Mouse (Mus musculus) cerebellum, postnatal 10 days (tissue): Measurements from ENCODE around the gene Sgms1.
A peak's percentile ranks its signal among the peaks of the same experiment; 100 is the strongest.
"Not testable (repeated sequence)": the region's sequence is repeated elsewhere in the genome, so short reads cannot be mapped to it uniquely, and the experiment has no call there.

ENCODE experiments used
- DNase-seq, 2 experiments: peaks; one replicate each; pipeline ENCODE4 v3.0.0; 2021; ENCODE audit warnings: mixed read lengths in 2 of 2

The Sgms1 gene

DNA sequence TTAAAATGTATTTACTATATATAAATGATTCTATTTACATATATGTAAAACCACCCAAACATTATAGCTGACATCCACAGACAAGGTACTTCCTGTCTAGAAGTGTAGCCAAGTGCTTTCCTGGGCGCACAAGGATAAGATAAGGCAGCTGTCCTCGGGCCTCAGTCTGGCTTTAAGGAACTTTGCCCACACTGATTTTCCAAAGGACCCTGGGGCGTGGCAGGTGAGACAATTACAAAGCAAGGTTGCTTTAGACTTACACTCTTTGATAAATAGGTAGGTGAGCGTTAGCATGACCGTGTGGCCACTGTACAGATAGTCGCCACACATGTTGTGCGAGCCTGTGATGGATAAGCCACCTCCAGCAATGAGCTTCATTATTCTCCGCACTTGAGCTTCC is 260.2 kb downstream of the Sgms1 start:
- DNase-seq: no peak

DNA sequence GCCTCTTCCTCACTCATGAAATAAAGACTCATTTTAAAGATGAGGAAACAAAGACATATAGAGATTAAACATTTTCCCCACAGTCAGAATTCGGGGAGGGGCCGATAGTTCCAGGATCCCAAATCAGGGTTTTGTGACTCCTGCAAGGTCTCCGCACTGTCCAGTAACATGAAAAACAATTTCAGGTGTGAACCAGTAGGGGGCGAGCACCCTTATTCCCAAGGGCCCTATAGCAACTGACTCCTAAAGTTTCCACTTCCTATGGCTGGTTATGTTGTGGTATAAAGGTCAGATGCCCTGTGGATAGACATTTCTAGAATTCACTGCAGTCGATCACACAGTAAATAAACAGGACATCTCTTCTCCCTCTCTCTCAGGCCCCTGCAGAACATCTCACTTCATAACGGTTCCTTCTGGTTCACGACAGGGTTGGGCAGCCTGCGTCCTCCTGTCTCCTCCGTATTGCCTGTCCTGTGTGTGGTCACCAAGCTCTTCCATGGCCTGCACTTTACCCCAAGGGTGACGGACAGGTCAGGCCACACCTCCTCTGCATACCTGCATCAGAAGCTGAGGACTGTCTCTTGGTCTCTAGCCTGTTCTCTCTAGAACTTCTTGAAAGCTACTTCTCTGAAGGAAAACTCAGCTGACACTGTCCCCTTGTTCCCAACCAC is 262.2 kb downstream of the Sgms1 start:
- DNase-seq: peak in 1 of 2 experiments; percentile 18

DNA sequence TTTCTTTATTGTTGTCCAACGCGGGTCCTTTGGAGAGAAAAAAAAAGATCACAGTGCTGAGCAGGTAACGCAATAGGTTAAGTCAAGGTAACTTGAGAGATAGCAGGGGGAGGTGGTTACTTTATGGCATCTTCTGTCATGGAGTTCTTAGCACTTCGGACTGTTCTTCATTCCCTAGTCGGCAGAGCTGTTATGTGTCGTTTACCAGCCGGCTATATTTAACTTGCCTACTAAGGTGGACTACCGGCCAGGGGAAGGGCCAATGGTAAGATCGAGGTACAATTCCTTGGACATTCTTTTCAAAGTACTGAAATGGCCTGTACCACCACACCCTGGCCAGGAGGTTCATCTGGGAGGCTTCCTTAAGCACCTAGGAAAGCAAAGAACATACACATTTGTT is 265.4 kb downstream of the Sgms1 start:
- DNase-seq: no peak

DNA sequence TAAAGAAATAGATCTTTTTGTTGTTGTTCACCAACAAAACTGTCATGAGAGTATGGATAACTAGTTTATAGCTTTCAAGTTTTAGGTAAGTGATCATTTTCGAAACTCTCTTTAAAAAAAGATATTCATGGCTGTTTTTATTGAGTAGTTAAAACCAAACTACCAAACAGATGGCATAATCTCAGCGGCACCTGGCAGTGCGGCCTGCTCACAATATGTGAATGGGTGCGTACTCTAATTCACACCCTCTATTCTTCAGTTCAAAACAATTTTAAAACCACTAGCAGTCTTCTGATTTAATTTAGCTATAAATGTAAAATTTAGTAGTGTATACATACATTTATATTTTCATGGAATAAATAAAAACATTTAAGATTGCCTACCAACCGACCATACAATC is 266.3 kb downstream of the Sgms1 start:
- peak; percentile 37 to 38 for DNase-seq

DNA sequence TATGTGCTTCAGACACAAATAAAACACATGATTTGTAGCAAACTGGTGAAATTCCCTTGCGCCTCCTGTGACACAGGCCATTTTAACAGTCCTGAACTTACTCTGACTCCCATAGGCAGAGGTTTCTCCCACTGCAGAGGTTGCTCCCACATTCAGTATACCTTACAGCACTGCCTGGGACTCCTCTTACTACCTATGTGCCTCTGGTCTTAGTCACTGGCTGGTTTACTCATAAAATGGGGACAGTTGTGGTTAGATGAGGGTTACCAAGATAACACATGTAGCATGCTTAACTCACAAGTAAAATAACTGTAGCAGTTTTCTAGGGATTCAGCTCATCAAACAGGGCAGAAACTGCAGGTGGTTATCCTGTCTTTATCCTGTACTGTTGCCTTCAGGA is 268.7 kb downstream of the Sgms1 start:
- no peak for DNase-seq

DNA sequence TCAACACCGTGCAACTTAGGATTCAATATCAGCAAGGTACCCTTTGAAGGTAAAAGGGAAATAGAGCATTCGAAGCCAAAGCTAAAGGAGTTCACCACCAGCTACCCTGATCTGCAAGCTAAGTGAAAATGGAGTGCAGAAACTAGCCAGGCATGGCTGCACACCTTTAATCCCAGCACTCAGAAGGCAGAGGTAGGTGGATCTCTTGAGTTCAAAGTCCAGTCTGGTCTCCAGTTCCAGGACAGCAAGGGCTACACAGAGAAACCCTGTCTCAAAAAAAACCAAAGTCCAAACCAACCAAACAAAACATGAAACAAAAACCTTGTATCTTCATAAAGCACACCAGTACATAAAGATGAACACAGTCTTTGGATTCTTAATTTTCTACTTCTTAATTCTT is 269.8 kb downstream of the Sgms1 start:
- no peak for DNase-seq

DNA sequence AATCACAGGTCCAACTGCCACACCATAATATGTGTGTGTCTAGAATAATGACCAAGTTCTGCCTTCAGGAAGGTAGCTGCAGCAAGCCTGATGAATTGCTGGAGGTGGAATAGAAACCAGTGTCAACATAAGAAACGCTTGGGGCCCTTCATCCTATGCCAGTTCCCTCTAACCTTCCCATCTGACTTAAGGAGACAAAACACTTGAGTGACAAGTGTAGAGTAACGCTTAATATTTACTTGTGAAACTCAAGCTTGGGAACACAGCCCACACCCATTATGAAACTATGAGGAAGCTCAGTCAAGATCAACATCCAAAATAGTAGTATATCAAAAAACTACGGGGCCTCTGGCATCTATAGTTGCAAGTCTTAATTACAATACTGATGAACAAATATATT is 271.0 kb downstream of the Sgms1 start:
- DNase-seq: no peak

DNA sequence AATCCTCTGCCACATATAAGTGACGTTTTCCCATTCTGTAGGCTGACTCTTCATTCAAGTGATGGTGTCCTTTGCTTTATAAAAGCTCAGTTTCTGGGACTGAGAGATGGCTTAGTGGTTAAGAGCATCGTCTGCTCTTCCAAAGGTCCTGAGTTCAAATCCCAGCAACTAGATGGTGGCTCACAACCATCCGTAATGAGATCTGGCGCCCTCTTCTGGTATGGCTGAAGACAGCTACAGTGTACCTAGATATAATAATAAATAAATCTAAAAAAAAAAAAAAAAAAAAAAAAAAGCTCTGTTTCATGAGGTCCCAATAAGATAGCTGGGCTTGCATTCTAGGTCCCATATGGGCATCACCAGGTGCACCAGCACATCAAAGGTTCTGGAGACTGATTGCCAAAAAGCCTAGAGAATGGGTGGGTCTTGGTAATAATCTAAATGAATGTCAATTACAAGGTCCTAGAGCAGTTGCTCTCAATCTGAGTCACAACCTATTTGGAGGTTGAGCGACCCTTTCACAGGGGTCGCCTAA is 272.0 kb downstream of the Sgms1 start:
- no peak for DNase-seq

DNA sequence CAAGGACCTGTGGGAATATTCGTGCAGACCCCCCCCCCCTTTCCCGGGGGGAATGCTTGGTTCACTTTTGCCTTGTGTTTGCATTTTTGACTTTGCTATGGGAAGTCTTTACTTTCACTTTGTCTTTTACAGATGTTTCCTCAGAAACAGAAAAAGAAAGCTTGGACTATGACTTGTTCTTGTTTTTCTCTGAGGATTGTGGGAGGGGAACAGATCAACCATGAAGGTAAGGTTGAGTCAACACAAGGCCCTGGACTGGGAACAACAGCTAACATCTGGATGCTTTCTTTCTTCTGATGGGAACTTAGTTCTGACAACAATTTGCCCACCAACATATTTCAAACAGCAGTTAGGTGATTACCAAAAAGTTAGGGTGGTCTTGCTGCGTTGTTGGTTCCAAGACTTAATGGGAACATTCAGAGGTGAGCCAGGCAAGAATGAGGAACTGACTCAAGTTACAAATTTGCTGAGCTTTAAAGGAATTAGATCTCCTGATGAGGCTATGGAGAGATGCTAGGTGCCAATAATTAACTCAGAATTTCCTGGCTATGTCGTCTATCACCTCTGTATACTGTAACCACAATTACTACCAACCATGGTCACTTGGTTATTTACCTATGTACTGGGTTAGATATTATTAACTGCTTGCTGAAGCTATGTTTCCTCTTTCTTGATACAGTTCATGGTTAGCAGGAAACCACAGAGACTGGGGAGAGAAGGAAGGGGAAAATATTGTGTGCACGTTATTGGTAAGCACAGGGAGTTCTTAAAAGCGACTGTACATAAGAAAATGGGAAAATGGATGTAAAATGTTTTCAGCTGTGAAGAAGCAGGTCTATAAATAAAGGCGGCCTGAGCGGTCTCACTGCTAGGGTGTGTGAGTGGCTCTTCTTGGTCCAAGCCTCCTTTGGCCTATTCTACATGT is 277.4 kb downstream of the Sgms1 start:
- DNase-seq: no peak

DNA sequence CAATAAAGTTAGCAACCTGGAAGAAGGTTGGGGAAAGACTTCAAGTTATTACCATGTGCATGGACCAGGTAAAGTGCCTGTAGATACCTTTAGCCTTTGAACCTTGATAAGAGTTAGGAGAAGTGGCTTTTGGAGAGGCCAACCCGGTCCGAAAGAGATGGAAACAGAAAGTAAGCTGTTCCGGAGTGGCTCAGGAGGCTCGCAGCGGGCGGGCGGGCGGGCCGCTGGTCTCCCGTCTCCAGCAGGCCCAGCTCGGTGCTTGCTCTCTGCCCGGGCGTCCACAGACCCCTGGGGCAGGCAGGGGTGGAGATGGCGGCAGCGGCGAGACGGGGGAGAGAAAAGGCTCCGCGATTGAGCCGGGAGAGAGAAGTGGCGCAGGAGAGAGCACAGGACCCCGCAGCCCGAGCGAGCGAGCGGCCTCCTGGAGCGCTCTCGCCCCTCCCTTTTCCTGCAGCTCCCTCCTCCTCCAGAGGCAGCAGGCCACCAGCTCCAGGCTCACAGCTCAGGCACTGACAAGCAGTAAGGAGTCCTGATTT is 281.7 kb downstream of the Sgms1 start, which contains the start of gene Asah2:
Gene Asah2 (minus strand): TSS at position 441 of the 536 bp plus-strand sequence.
- DNase-seq: peak; percentile 69 to 78

DNA sequence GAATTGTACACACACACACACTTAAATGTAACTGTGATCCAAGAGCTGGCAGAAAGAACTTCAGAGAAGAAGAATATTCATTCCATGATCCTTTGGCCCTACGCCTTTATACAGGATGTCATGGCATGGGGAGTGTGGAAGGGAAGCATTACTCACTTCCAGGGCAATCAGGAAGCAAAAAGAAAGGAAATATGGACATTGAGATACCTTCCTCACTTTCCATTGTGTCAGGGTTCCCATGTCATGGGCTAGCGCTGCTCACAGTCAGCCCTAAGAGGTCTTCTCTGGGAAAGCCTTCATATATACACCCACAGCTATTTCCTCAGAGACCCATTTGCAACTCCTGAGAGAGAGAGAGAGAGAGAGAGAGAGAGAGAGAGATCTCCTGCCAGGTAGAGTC is 282.8 kb downstream of the Sgms1 start:
- no peak for DNase-seq

DNA sequence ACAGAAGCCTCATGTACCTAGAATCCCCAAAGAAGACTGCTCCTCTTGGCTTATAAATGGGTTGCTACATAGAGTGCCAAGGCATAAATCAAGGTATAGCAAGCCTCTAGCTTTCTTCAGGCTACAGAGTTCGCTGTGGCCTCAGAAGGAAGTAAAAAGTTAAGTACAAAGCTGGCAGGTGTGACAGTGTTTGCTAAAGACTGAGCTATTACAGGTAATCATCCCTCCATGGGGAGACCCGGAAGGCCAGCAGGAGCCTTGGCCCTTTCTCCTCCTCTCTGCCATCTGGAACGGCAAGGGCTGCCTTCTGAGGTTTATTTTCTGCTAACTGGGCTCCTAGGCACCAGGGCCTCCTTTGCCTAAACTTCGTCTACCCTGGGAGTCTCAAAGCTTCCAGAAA is 285.3 kb downstream of the Sgms1 start:
- peak; percentile 22 to 31 for DNase-seq

DNA sequence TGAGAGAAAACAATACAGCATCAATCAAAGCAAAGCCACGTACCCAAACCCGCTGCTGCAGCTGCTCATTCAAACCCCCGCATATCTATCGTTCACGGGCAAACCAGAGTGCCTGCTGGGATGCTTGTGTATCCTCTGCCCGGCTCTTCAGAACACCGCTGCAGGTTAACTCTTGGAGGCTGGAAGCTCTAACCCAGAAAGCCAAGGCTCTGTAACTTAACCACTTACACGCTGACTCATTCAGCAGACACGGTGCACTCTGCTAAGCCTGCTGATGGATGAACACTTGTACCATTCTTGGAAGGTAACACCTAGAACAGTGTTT is 286.6 kb downstream of the Sgms1 start:
- DNase-seq: peak; percentile 12 to 13

DNA sequence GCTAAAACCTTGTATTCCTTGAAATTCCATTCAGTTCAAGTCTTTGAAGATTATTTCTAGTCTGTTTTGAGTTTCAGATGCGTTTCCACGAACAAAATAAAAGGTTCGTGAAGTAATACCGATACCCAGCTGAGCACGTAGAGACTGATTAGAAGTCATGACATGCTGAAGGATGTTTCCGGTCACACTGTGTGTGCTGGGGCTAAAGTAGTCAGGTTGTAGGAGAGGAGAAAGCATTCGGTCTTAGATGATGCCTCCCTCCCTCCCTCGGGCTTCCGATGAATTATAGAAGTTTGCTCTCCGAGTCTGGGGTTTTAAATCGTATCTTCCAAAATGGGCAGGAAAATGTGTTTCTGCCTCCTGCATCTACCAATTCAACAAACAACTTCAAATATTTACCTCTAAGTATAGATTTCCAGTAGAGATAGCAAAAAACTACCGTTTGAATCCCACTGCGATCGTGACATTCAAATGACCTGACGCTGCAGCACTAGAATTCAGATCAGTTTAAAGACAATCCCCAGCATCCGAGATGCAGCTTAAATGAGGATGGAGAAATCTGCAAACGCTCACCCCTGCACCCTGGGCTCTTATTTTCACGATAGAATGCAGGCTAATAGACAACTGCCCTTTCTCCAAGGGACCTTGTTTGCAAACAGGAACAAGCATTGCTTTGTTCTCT is 287.1 kb downstream of the Sgms1 start:
- no peak for DNase-seq

DNA sequence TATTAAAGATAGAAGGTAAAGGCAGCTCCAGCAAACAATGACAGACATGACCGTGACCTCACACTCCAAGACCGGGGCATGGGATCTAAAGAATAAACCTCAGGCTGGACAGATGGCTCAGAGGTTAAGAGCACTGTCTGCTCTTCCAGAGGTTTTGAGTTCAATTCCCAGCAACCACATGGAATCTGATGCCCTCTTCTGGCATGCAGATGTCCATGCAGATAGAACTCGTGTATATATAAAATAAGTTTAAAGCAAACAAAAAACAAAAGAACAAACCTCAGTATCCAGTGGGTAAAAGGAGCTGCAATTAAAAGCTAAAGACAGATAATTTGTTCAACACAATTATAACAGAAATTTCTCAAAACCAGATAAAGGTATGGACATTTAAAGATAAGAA is 290.9 kb downstream of the Sgms1 start:
- no peak for DNase-seq

DNA sequence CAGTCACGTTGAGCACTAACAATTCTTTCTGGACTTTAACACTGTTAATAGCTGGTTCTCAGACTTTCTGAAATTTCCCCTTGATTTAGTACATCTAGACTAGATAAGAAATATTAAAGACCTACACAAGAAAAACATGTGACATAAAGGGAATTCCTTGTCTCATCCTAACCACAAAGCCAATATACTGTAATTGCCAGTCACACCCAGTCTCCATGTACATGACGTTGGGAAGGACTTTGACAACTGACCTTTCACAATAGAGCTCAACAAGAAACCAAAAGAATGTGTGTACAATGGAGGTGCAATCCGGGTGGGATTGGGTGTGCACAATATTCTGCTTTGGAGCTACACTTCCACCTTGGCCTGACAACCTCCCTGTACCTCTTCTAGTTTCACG is 297.2 kb downstream of the Sgms1 start:
- no peak for DNase-seq

DNA sequence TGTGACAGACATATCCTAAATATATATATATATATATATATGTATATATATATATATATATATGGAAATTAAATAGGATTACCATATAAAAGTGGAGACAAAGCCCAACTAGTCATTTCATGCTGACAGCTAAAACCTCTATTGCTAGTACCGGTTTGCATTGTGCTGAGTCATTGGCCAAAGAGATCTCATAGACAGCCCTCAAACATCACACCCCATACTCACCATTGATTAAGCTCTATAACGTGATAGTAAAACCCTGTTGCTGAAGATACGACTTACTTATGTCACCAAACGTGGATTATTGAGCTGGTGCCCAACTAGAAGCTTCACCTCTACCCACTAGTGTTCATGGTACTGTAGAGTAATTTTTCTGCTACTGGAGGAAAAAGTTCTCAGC is 298.7 kb downstream of the Sgms1 start:
- no peak for DNase-seq

DNA sequence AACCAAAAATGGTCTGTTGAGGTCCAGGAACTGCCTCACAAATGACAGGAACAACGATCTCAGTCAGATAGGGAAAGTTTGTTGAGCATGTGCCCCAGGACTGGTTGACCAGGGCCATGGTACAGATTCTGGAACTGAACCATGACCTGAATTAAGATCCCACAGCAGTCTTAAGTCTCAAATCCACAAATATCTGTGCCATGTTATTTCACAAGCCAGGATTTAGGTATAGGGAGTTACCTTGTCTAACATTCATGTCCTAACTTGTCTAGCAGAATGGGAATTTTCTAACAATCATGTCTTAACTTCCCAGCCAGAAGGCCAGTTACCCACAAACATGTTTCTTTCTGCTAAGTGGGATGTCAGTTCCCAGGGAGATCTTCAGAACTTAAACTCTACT is 300.9 kb downstream of the Sgms1 start:
- DNase-seq: no peak

DNA sequence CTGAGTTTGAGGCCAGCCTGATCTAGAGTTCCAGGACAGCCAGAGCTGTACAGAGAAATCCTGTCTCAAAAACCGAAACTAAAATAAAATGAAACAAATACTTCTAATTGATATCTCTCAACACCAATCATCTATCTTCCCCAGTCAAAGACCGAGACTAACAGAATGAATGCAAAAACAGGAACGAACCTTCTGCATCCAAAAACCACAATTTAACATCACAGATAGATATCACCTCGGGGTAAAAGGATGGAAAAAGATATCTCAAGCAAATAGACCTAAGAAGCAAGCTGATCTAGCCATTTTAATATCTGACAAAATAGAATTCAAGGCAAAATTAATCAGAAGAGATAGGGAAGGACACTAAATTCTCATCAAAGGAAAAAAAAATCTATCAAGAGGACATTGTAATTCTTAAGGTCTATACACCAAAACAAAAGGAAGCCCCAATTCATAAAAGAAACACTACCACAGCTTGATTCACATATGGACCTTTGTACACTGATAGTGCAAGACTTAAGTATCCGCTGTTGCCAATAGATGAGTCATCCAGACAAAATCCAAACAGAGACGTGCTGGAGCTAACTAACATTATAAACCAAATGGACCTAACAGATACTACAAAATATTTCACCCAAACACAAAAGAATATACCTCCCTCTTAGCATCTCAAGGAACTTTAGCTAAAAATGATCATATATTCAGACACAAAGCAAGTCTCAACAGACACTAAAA is 301.6 kb downstream of the Sgms1 start:
- DNase-seq: no peak

DNA sequence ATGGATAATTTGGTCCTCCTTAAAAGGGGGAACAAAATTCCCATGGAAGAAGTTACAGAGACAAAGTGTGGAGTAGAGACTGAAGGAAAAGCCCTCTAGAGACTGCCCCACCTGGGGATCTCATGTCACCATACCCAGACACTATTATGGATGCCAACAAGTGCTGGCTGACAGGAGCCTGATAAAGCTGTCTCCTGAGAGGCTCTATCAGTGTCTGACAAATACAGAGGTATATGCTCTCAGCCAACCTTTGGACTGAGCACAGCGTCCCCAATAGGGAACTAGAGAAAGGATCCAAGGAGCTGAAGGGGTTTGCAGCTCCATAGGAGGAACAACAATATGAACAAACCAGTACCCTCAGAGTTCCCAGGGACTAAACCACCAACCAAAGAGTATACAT is 304.7 kb downstream of the Sgms1 start:
- DNase-seq: not testable (repeated sequence)
